Mouse (Mus musculus) layer of hippocampus, postnatal 25 days (tissue): ENCODE results near the gene App. TPM values are rescaled to one million over a fixed set of nuclear protein-coding genes. Genes with fewer than 3 reads are reported as not detected.

Experiments used
- DNase-seq, 2 experiments: peaks; one replicate each; pipeline ENCODE4 v3.0.0; 2022; ENCODE audit warnings: mixed read lengths in 2 of 2, low spot score in 1 of 2; ENCODE audit errors: extremely low spot score in 1 of 2
- total RNA-seq, 2 experiments: library from RNA; stranded (reverse); gene quantifications; 2 replicates each; pipeline ENCODE4 v1.2.3; 2021

The App gene
- total RNA-seq, 2 experiments from 2014 or later: 1,211 to 1,267 TPM

DNA sequence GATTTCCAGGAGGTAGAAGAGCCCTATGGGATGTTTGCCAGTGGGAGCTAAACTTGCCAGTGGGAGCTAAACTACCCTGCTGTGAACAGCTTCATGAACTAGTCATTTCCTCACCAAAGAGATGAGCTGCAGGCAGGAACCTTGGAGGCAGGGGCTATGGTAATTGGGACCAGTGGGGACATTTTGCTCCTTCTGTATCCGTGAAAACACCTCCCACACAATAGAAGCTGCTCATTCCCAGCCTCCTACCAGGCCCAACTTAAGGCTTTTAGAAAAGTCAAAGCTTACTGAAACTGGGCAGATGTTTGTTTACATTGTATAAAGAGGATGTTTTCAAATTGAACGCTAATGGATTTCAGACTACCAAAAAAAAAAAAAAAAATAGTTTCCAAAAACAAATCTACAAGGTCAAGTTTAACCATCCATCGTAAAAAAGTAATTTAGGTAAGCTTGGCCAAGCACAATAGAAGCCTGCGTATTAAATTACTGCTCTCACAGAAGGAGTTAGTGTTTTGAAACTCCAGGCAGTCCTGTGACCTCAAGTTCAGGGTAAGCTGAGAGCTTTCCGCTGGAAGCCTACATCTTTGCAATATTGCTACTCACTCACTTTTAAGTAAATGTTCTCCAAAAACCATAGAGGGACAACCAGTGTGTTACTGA is 253.8 kb downstream of the App start:
- no peak for DNase-seq

DNA sequence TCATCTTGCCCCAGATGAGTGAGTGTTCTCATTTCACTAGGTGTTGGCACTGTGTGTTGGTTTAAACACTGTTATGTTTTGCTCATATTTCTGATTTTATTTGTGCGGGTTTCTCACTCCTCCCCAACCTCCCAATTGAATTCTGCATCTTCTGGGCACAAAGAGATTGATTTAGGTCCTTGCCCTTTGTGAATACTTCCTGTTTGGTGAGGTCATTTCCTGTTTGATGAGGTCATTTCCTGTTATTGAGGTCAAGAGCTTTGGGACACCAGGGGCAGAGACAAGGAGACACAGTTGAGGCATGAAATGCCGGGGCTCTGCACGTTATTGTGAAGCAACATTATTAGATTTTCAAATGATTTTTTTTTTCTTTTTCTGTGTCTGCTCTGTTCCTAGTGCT is 254.5 kb downstream of the App start:
- DNase-seq: no peak

DNA sequence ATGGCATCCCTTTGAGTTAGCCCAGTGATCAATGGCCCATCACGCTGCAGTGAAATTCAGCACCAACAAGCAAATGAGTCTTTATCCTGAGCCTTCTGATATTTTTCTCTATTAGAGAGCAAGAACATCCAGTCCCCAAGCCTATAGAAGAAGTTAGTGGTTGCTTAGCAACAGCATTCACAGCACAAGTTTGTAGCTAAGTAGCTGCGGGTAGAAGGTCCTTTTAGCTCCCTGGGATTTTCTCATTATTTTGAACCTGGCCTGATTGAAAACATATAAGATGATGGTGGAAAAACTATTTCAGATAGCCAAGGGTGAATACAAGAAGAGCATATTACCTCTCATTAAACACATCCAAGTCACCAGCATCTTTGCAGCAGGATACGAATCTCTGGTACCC is 256.8 kb downstream of the App start:
- no peak for DNase-seq

DNA sequence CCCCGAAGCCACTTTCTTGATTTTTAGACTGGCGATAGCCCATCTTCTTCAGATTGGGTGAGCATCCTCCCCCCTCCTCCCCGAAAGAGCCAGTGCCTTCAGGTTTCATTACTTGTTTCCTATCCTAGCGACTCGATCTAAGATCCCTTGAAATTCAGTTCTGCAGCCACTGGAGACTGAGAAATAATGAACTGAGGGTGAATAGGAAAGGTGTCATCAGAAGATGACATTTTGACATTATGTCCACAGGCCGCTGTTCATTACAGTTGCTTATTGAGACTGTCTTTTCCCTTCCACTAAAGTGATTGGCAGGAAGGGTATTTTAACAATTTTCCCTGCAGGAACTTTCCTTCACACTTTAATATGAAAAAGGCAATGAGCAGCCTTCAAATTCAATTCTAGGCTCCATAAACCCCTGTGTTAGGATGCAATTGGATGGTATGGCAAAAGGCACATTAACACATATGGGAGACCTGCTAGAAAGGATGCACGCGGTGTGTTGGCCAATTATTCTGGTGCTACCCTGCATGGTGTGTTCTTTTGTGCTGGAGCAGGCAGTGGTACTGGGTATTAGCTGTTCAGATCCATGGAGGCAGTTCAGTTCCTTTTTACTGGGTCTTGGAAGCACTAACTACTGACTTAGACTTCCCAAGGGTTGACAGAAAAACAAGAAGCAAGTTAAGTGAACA is 261.9 kb downstream of the App start:
- DNase-seq: no peak

DNA sequence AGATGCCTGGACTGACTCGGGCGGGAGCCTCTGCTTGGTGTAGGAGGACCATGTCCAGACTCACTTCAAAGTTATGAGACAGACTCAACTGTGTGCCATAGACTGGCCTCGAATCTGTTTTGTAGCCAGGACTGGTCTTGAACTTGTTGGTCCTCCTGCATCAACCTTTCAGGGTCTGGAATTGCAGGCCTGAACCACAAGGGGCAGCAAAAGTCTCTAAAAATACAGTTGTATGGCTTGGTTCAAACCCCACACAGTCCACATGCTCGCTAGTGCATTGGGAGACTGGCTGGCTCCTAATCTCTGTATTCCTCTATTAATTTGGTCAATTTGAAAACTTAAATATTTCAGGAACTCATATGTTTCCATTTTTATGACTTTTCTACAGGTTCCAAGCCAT is 270.6 kb downstream of the App start:
- no peak for DNase-seq
